Mouse (Mus musculus) embryonic fibroblast, embryonic 13.5 days (primary cell): ENCODE results near the gene Amn1. TPM values are rescaled to one million over a fixed set of nuclear protein-coding genes. Genes with fewer than 3 reads are reported as not detected.
A peak's percentile ranks its signal among the peaks of the same experiment; 100 is the strongest.
"Not testable (repeated sequence)": the region's sequence is repeated elsewhere in the genome, so short reads cannot be mapped to it uniquely, and the experiment has no call there.

Source experiments
- H3K27ac ChIP-seq: 2 replicates; pipeline ENCODE4 v1.5.1; 2012; ENCODE audit warnings: low read length, control low read depth, inconsistent platforms; ENCODE audit not compliant: insufficient read depth
- H3K4me1 ChIP-seq: 2 replicates; pipeline ENCODE4 v1.6.1; 2011; ENCODE audit warnings: low read length; ENCODE audit not compliant: control insufficient read depth, insufficient read depth
- H3K4me3 ChIP-seq: 2 replicates; pipeline ENCODE4 v1.5.1; 2011; ENCODE audit warnings: mild to moderate bottlenecking, control low read depth, low read length; ENCODE audit not compliant: insufficient read depth
- CTCF ChIP-seq: IDR thresholded peaks from 2 replicates; pipeline ENCODE4 v1.5.1; 2011; ENCODE audit warnings: mild to moderate bottlenecking, control low read depth, low read length, moderate library complexity, borderline replicate concordance; ENCODE audit not compliant: insufficient read depth
- POLR2A ChIP-seq: IDR thresholded peaks from 2 replicates; pipeline ENCODE4 v1.6.1; 2011; ENCODE audit warnings: low read depth, mild to moderate bottlenecking, control low read depth, low read length, moderate library complexity
- polyA plus RNA-seq: library from polyadenylated mRNA; stranded (reverse); fragments of >200 nt; gene quantifications from 2 replicates; pipeline ENCODE4 v1.2.4, GENCODE M21; 2011; ENCODE audit warnings: low read depth; ENCODE audit not compliant: missing spikeins, insufficient read length

Gene Amn1
- polyA plus RNA-seq, 1 experiment, result 19.3 TPM

GRCm38 (mm10) chr6:149188925-149189257 is 379 bp upstream of the Amn1 start:
- Histone ChIP-seq H3K4me1 (peaks cover 3% of the 10 kb centered on the region), H3K27ac (no peak overlapping the region), H3K4me3 (no peak overlapping the region)
- no peak; the same call in 1 of the 2 replicates for TF ChIP-seq POLR2A
- TF ChIP-seq CTCF, result no peak

- Histone ChIP-seq H3K27ac (no peak overlapping the region), H3K4me3 (peak overlapping the region; percentile 89), H3K4me1 (peaks cover 3% of the 10 kb centered on the region)
- TF ChIP-seq POLR2A, result no peak
- TF ChIP-seq CTCF, result no peak
Measured at GRCm38 (mm10) chr6:149187371-149187770, 1.1 kb downstream of the Amn1 start.

- no peak for TF ChIP-seq CTCF
- TF ChIP-seq POLR2A, result no peak
- Histone ChIP-seq H3K4me1 (peaks cover 3% of the 10 kb centered on the region), H3K4me3 (no peak overlapping the region), H3K27ac (no peak overlapping the region)
Measured at GRCm38 (mm10) chr6:149184007-149184406, 4.5 kb downstream of the Amn1 start.

GRCm38 (mm10) chr6:149179064-149179463 is 9.4 kb downstream of the Amn1 start:
- H3K4me1 ChIP-seq, result no peaks in the 10 kb centered on the region
- TF ChIP-seq CTCF, result no peak
- TF ChIP-seq POLR2A, result no peak
- H3K4me3 ChIP-seq, result no peak overlapping the region
- no peak overlapping the region for H3K27ac ChIP-seq

GRCm38 (mm10) chr6:149174932-149175570 is 13.5 kb downstream of the Amn1 start:
- TF ChIP-seq CTCF, result no peak
- no peak for TF ChIP-seq POLR2A

GRCm38 (mm10) chr6:149173831-149174625 is 14.5 kb downstream of the Amn1 start:
- Histone ChIP-seq H3K4me3 (no peak overlapping the region), H3K27ac (no peak overlapping the region), H3K4me1 (no peaks in the 10 kb centered on the region)
- no peak for TF ChIP-seq CTCF
- no peak for TF ChIP-seq POLR2A

More at GRCm38 (mm10) chr6:149174932-149175570, 13.5 kb downstream of the Amn1 start:
- no peak overlapping the region for H3K4me3 ChIP-seq
- H3K27ac ChIP-seq, result no peak overlapping the region
- no peaks in the 10 kb centered on the region for H3K4me1 ChIP-seq

- H3K4me3 ChIP-seq, H3K27ac ChIP-seq, H3K4me1 ChIP-seq: not testable (repeated sequence)
Measured at GRCm38 (mm10) chr6:149169965-149170364, 18.5 kb downstream of the Amn1 start.

GRCm38 (mm10) chr6:149168436-149168835 is 20.1 kb downstream of the Amn1 start:
- TF ChIP-seq CTCF (no peak), POLR2A (no peak)
- Histone ChIP-seq H3K4me3 (no peak overlapping the region), H3K4me1 (no peaks in the 10 kb centered on the region), H3K27ac (no peak overlapping the region)

GRCm38 (mm10) chr6:149167672-149168071 is 20.8 kb downstream of the Amn1 start:
- no peak for TF ChIP-seq POLR2A
- TF ChIP-seq CTCF, result no peak
- H3K4me3 ChIP-seq, result no peak overlapping the region
- no peaks in the 10 kb centered on the region for H3K4me1 ChIP-seq
- no peak overlapping the region for H3K27ac ChIP-seq

- not testable (repeated sequence) for H3K27ac ChIP-seq, H3K4me1 ChIP-seq, H3K4me3 ChIP-seq
Measured at GRCm38 (mm10) chr6:149167038-149167437, 21.5 kb downstream of the Amn1 start.
